Mouse (Mus musculus) layer of hippocampus, adult 9-11 months (tissue): ENCODE results near the gene Ptpn12.

Experiments
- DNase-seq: peaks from one replicate; pipeline ENCODE4 v3.0.0; 2022

Gene Ptpn12

DNA sequence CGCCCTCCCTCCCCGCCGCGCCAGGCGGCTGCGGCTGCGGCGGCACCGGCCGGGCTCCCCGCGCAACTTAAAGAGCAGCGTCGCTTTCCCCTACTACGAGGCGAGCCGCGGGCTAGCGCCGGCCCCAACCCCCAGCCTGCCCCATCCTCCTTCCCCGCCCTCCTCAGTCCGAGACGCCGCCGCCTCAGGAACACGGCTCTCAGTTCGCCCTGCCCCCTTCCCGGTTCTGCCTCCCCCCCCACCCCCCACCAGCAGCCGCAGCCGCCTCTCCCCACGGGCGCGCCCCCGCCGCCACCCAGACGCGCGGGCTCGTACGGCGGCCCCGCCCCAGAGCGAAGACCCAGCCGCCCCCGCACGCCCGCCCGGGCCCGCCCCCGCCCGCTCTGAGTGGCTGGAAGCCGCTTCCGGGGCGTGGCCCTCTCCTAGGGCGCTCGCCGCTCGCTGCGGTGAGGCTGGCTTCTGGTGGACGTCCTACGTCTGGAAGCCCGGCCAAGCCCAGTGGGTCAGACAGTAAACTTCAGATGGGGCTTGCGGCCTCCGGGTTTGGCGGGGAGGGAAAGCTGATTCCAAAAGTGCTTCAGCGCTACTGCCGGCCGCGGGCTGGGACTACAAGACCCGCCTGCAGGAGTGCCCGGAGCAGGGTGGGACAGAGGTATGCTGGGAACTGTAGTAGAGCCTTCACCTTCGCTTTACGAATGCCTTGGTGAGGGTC lies at the start of gene Ptpn12:
Ptpn12 (minus strand) TSS at position 92 of the 712 bp plus-strand sequence.
- DNase-seq, result peak; percentile 97

DNA sequence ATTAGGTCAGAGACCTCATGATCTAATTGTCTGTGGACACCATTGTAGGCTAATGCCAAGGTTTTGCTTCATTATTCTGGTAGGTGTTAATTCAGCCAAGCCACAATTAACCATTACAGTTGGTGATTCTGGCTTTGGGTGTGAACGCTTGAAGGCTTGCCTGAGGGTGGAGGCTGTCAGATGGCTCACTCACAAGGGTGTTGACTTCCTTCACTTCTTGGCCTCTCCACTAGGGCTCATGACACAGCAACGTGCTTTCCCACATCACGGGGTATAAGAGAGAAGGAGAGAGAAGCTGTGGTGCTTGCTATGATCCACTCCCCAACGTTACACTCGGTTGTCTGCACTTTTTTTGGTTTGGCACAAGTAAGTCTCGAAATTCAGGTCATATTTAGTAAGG lies 35.5 kb upstream of the Ptpn12 start:
- DNase-seq, result no peak

DNA sequence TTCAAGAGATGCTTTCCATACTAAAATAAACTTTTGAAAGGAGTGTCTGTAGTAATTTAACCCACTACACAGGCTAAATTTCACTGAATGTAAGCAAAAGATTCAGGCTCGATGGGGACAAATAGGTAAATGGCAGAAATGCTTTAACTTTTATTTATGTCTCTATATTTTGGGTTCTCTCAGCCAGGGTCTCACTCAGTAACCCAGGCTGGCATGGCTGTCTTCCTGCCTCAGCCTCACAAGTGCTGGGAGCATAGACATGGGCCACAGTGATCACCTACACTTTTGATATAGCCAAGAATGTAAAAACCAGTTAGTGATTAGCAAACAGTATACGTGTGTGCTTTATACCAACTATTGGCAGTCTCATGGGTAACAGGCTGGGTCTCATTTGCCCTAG lies 1.5 kb upstream of the Ptpn12 start:
- DNase-seq, result no peak

DNA sequence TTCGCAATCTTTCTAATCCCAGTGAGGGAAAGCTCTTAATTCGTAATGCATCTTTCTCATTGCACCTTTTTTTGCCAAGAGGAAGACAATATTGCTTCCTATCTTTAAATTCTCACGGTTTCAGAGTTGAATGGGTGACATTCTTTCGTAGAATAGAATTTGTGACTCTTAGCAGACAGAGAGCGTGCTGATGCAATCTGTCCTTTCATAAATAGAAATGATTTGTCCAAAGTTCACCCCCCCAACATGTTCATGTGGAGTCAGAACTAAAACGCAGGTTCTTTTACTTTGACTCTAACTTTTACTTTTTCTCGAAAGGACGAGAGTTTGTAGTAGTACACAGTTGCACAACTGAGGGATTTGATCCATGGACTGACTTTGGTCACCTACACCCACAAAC lies 884 bp upstream of the Ptpn12 start:
- DNase-seq, result no peak

DNA sequence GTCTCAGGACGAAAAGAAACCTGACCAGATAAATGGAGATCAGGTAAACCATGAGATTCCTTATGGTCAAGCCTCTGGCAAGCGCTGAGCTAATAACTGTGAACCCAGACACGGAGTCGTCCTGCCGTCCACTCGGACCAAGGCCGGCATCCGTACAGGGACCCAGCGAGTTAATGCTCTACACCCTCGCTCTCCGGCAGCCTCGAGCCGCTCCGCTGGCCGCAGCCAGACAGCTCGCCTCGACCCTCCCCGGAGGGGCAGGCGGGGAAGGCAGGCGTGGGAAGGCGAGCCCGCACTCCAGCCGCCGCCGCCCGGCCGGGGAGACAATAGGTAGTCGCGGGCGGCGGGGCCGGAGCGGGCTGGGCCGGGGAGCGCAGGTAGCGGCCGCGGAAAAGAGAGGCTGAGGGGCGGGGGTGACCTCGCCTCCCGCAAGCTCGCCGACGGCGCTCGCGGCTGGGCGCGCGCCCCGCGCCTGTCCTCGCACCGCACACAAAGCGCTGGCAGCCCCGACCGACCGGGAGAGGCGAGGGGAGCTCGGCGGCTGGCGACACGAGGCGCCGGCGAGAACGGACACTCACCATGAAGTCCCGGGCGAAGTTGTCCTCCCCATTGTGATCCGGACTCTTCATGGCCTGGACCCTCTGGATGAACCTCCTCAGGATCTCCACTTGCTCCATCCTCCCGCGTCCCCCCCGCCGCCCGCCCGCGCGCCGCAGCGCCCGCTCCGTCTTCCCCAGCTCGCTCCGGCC lies 466 bp downstream of the Ptpn12 start:
- DNase-seq, result peak; percentile 10

DNA sequence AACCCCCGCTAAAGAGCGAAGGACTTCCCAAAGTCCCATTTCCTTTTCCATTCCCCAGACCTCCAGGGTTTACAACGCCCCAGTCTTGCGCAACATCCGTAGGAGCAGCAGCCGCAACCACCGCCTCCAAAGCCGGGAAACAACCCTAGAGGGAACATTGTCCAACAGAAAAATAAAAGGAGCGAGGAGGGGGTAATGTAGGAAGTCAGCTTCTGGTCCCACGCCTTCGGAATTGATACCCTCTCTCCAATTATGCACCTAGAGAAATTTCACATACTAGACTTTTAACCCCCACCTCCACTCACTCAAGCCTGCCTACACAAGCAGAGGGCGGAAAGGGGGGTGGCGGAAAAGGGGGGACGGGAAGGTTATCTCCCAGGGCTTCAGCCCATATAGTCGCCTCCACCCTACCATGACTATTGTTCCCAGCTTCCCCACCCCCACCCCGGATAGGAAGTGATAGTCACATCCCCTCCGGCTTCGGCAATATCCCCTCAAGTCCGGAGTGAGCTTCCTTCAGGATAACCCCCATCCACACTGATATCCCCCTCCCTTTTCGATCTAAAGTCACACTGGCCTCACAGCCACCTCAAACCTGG lies 1.1 kb downstream of the Ptpn12 start:
- peak; percentile 64 for DNase-seq

DNA sequence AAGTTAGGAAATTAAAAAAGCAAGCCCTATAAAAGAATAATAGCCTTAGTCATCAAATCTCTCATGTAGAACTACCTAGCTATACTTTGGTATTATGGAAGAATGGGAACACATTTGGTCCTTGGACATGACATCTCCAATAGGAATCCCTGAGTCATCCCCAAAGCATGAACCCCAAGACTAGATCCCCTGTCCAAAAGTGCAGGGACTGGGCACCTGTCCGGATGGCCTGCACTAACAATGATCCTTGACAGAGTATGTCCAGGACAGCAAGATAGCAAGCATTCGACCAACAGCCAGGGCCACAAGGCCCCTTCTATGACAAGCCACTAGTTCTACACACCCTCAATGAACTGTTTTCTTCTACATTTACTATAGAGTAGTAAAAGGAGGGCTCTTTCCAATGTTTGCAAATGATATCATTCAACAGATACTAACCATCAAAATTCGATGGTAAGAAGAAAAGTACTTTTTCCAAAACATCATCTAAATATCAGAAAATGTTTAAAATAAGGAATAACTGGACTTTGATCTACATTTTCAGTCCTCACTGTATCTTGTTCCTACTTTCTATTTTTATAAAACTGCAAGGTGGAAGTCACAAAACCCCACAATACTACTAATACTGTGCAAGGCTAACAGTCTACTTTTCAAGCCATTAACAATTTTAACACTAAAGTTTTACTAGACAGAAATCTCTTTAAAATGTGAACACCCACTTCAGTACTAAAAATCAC lies 2.0 kb downstream of the Ptpn12 start:
- no peak for DNase-seq

DNA sequence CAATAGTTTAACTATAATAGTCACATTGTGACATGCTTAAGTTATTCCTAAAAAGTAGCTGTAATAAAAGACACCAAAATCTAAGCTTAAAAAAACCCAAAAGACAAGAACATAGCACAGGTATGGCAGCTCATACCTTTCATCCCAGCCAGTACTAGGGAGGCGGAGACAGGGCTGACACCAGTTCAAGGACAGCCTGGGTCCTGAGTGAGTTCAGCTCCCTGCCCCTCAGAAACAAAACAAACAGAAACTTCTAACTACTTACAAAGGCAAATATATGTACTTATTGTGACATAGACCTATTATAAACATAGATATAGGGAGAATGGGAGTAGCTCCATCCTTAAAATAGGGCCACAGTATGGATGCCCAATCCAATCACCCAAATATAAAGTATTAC lies 3.2 kb downstream of the Ptpn12 start:
- DNase-seq, result no peak

DNA sequence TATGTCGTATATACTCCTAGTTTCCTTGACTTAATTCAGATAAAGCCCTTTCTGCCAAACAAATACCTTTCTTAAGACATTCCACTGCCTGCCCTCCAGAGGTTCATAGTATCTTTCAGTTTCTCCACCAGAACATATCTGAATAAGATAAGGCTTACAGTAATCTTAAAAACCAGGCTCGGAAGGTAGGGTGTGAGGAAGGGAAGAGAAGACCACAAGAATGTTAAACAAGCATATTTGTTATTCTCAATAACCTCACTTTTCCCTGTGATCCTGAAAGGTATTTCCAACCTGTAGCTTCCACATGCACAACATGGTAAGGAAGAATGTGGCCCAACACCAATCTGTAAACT lies 5.0 kb downstream of the Ptpn12 start:
- no peak for DNase-seq

DNA sequence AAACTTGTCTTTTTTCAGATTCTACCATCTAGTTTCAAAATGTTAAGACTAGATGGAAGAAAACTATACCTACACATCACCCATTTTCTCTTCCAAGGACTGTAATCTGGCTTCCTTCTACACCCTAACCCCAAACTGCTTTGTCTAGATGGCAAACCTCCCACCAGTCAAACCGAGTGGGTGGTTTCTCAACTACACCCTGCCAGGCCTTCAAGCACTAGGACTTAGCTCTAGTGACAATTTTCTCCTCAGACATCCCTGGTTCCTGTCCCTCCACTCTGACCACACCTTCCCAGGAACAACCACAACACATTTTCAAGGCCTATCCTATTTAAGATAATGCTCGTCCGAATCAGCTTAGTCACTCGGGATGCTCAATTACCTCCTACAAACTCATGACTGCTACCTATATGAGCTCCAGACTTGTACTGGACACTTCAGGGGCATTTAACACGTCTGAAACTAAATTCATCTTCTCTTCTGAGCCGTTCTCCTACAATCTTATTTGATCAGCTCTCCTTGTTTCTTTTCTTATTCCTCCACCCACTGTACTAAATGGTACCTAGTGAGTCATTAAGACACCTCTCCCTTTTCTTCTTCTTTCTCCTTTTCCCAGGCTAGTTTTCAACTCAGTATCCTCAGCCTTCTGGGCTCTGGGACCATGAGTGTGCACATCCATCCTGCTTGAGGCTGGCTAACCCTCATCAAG lies 5.5 kb downstream of the Ptpn12 start:
- DNase-seq, result no peak

DNA sequence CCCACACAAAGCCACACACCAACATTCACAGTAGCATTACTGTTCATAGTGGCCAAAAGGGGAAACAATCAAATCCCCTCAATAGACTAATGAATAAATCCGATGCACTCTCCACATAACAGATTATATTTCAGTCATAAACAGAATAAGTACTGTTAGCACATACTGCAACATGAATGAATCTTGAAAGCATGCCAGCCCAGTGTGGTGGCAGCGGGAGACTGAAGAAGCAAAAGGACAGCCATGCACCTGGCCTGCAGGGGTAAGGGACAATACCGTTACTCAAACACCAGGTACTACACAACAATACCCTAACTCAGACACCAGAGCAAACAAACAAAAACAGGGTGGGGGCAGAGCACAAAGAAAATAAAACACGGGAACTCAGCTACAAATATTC lies 6.7 kb downstream of the Ptpn12 start:
- DNase-seq, result no peak

DNA sequence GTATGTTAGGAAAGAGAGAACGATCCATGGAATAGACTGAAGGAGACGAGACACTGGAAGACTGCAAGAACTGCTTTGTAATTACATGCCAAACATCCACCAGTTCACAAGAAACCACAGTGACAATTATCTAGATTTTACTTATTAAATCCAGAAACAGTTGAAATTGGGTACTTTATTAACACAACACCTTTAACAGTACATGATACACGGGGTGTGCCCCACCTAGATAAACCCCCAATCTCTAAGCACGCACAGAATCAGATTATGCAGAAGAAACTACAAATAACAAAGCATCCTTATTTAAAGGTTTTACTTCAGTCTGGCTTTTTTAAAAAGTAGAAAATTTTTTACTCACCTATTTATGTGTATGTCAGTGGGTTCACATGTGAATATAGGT lies 8.6 kb downstream of the Ptpn12 start:
- no peak for DNase-seq

DNA sequence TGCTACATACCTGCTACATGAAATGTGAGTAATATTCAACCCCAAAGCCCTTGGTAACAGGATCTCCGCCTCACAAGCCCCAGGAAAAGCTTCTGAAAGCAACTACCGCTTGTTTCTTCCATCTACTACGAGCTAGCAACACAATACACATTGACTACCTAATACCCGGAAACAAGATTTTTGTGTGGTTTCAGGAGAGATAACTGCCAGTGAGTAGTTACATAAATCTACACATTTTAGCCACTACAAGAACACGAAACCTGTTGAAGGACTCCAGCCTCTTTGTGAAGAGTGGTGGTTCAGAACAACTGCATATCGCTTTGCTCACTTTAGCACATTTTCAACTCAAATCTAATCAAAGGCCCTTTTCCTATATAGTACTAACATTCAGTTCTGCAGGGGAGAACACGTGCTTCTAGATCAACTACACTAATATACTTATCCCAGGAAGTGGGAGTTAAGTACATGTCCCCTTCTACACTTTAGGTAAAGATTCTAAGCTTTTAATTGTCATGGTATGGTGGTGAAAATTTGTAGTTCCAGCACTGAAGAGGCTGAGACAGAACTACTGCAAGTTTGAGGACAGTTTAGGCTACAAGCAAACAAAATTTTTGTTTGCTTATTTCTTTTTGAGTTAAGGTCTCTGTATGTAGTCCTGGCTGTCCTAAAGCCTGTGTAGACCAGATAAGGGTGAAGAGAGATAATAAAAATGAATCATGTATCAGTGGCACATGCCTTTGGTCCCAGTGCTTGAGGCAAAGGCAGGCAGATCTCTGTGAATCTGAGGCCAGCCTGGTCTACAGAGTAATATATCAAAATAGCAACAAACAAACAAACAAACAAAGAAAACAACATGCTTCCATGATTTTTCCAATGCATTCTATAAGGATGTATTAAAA lies 9.3 kb downstream of the Ptpn12 start:
- no peak for DNase-seq

DNA sequence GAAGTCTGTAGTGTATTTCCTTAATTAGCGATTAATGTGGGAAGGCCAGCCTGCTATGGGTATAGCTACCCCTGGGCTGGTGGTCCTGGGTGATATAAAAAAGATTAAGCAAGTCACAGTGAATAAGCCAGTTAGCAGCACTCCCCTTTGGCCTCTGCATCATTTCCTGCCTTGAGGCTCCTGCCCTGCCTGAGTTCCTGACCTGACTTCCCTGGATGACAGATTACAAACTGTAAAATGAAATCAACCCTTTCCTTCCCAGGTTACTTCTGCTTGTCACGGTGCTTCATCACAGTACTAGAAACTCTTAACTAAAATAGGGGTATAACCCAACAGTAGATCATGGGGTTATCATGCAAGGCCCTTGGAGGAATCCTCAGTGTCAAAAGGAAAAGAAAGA lies 10.2 kb downstream of the Ptpn12 start:
- no peak for DNase-seq

DNA sequence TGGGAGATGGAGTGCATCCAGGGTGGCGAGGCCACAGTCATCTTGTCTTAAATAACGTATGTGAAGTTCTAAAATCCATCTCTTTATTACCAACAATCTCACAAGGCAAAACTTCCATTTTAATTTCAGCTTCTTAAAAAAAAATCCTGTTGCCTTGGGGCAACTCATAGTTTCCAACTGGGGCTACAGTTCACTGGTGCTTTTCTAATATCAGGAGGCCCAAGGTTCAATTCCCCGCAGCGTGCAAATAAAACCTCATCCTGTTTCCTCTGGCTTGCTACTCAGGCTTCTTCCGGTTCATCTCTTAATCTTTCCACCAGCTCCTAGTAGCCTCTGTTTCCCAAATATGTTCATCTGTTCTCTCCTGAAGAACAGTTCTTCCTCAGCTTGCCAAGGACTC lies 17.6 kb downstream of the Ptpn12 start:
- no peak for DNase-seq

DNA sequence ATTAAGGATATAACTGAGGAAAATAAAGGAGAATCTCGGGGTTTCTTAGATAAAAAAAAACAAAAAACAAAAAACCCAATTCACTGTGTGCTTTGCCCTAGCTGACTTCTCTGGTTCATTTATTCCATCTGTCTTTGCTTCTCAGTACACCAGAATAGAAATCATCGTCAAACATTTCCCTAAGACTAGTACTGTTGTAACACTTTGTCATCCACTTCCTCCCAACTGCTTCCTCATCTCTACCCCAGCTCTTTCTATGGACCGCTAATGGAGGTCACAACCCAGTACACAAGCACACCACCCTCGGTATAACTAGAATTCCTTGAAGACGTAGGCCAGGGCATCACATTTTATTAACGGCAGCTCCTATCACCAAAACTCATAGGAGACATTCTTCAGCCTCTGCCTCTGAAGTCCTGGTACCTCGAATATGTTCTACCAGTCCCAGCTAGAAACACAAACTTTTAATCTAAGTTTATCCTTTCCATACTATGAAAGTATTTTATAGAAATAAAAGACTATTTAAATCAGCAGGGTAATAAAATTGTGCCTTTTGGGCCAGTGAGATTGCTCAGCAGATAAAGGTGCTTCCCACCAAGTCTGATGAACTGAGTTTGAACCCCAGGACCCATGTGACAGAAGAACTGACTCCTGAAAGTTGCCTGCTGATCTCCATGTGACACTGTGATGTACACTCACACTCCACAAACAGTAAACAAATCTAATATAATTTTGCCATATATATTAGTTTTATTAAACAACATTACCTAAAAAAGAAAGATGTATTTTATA lies 19.8 kb downstream of the Ptpn12 start:
- DNase-seq, result no peak

DNA sequence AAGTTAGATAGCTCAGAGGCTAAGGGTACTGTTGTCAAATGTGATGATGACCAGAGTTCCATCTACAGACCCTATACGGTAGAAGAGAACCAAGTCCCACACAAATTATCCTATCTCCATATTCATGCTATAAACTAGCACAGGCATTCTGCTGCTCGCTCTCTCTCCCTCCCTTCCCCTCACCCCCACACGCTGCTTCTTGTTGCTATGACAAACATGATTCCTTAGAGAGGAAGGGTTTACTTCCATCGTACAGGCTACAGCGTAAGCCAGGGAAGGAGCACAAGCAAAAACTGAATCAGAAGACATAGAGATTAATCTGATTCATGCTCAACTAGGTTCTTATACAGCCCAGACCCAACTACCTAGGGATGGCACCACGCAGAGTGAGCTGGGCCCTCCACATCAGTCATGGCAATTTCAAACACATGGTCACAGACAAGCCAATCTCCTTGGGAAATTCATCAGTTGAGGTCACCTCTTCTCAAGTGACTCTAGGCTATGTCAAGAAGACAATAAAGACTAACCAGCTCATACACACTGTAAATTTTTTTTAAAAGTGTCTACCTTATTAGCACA lies 21.2 kb downstream of the Ptpn12 start:
- no peak for DNase-seq

DNA sequence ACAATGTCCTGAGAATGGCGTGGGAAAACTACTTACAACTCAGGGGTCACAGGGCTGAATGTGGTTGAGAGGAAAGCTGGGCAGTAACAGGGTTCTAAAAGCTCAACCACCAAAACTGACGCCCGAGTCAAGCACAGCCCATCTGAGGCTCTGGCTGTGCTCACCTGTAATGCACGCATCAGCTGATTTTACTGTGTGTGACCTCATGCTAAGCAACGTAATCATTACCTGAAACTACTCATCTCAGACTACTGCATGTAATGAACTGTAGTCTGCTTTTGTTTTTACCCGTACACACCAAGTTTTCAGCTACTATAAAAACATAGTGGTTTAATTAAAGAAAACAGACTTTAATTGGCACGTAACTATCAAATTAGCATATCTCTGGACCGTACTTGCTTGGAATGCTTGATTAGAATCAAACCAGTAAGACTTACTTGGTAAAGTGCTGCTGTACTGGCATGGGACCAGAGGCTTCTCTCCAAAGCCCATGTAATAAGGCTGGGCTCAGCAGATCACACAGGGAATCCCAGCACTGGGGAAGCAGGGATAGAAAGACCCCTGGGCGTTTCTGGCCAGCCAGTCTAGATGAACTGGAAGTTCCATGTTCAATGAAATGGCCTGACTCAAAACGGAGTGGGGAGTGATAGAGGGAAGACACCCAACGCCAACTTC lies 22.2 kb downstream of the Ptpn12 start:
- DNase-seq, result no peak

DNA sequence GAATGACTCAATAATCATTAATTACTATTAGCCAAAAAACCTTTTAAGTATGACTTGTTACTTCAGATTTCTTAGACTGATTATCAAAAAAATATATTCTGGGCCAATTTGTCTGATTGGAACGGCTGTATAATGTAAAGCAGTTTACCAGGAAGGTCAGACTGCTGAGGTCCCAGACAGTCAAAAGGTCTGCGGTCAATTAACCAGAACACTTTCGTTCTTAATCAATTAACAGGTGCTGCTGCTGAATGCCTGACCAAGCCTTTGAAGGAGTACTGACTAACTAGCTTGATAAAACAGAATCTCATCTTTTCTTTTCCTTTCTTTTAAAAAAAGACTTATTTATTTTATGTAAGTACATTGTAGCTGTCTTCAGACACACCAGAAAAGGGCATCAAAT lies 23.1 kb downstream of the Ptpn12 start:
- DNase-seq, result no peak

DNA sequence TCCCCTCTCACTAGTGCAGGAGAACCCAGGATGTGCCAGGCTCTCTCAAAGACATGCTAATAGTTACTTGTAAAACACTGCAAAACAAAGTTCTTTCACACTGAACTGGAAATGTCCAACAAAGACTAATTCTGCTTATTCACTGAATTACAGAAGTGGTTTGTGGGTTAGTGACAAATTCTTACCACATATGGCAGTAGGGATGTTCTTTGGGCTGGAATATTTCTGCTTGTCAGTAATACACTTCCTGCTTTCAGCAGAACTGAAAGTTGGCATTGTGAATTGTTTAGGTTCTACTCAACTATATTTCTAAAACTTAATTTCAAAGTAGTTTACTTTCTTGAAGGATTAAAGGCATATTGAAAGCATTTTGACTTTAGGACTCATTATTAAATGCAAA lies 25.5 kb downstream of the Ptpn12 start:
- DNase-seq, result no peak
